Mouse (Mus musculus) ES-E14 (cell line): ENCODE measurements at regions not wholly inside any gene's neighbourhood (a gene's known extent, or its start where the extent isn't known, plus 50 kb on each side); places are given as distances from the start of the nearest gene placed in this dataset.
A peak's percentile ranks its signal among the peaks of the same experiment; 100 is the strongest.

Experiments used
- DNase-seq: peaks from one replicate; pipeline ENCODE4 v3.0.0-alpha.2; 2013; ENCODE audit warnings: low read depth, low spot score
- H3K27ac ChIP-seq: 2 replicates; pipeline ENCODE4 v1.5.1; 2012; ENCODE audit warnings: low read depth, mild to moderate bottlenecking, low read length, moderate library complexity, mixed read lengths; ENCODE audit not compliant: poor library complexity, insufficient read depth, severe bottlenecking
- H3K36me3 ChIP-seq: 2 replicates; pipeline ENCODE4 v1.6.1; 2012; ENCODE audit warnings: mild to moderate bottlenecking, low read length, moderate library complexity, mixed read lengths; ENCODE audit not compliant: control insufficient read depth, poor library complexity, insufficient read depth, severe bottlenecking
- H3K4me1 ChIP-seq, 2 experiments: fragments of 150-350 bp in 1 of 2; sonication (generic) in 1 of 2; 2 replicates each; pipeline ENCODE4 v1.6.1; 2012; ENCODE audit warnings: low read length in 2 of 2, mild to moderate bottlenecking in 1 of 2, mixed read lengths in 1 of 2; ENCODE audit not compliant: control insufficient read depth in 2 of 2, insufficient read depth in 2 of 2, poor library complexity in 1 of 2
- H3K4me3 ChIP-seq, 2 experiments: fragments of 150-350 bp in 1 of 2; sonication (generic) in 1 of 2; 2 replicates each; pipeline ENCODE4 v1.5.1; 2012; ENCODE audit warnings: low read length in 2 of 2, low read depth in 1 of 2, mild to moderate bottlenecking in 1 of 2, mixed read lengths in 1 of 2; ENCODE audit not compliant: insufficient read depth in 1 of 2, poor library complexity in 1 of 2, severe bottlenecking in 1 of 2
- H3K9ac ChIP-seq: 2 replicates; pipeline ENCODE4 v1.6.1; 2012; ENCODE audit warnings: low read depth, mild to moderate bottlenecking, low read length, mixed read lengths; ENCODE audit not compliant: poor library complexity, insufficient read depth, severe bottlenecking
- H3K9me3 ChIP-seq: fragments of 150-350 bp; sonication (generic); 2 replicates; pipeline ENCODE4 v1.6.1; 2012; ENCODE audit warnings: low read depth, mild to moderate bottlenecking, low read length; ENCODE audit not compliant: control insufficient read depth, insufficient read depth
- CHD2 ChIP-seq: IDR thresholded peaks from 2 replicates; pipeline ENCODE4 v1.6.1; 2014; ENCODE audit warnings: mild to moderate bottlenecking, low read depth, low read length, inconsistent platforms
- HCFC1 ChIP-seq: IDR thresholded peaks from 2 replicates; pipeline ENCODE4 v1.6.1; 2012; ENCODE audit warnings: low read length, inconsistent platforms, borderline replicate concordance; ENCODE audit not compliant: insufficient read depth
- MAFK ChIP-seq: IDR thresholded peaks from 2 replicates; pipeline ENCODE4 v1.6.1; 2014; ENCODE audit warnings: mild to moderate bottlenecking, low read depth, low read length, inconsistent platforms; ENCODE audit not compliant: insufficient read depth
- ZC3H11A ChIP-seq: IDR thresholded peaks from 2 replicates; pipeline ENCODE4 v1.6.1; 2012; ENCODE audit warnings: low read depth, mild to moderate bottlenecking, inconsistent platforms, low read length, borderline replicate concordance
- ZNF384 ChIP-seq: IDR thresholded peaks from 2 replicates; pipeline ENCODE4 v1.6.1; 2012; ENCODE audit warnings: low read depth, low read length, inconsistent platforms
- in situ Hi-C, 2 experiments: fragments of 600-800 bp; cut with MboI; formaldehyde crosslinking; loops; one replicate each; pipeline ENCODE4 v1.15.1; 2025; ENCODE audit warnings: low sequenced_read_pairs in 2 of 2, inconsistent platforms in 1 of 2; ENCODE audit not compliant: unreplicated experiment in 2 of 2

- Histone ChIP-seq H3K4me3 (no peak overlapping the region), H3K36me3 (no peaks in the 10 kb centered on the region), H3K4me1 (no peaks in the 10 kb centered on the region), H3K27ac (no peak overlapping the region), H3K9me3 (no peaks in the 10 kb centered on the region), H3K9ac (no peak overlapping the region)
- DNase-seq = peak; percentile 20
- TF ChIP-seq ZNF384 = no peak
- no peak for TF ChIP-seq MAFK
- no peak for TF ChIP-seq CHD2
- TF ChIP-seq ZC3H11A = no peak
- TF ChIP-seq HCFC1 = no peak
- in situ Hi-C loops = no loop called here
Measured at GRCm38 (mm10) chr4:95143130-95143529, 91.1 kb upstream of the Jun start.

GRCm38 (mm10) chr4:95143668-95144067 is 91.6 kb upstream of the Jun start:
- DNase-seq = no peak
- Histone ChIP-seq H3K4me1 (no peaks in the 10 kb centered on the region), H3K4me3 (no peak overlapping the region), H3K9me3 (no peaks in the 10 kb centered on the region), H3K9ac (no peak overlapping the region), H3K36me3 (no peaks in the 10 kb centered on the region), H3K27ac (no peak overlapping the region)
- in situ Hi-C loops = no loop called here
- TF ChIP-seq ZNF384 (0 out of 2 replicates have a peak, but pooled peaks have one; percentile 35), ZC3H11A (no peak)

DNA sequence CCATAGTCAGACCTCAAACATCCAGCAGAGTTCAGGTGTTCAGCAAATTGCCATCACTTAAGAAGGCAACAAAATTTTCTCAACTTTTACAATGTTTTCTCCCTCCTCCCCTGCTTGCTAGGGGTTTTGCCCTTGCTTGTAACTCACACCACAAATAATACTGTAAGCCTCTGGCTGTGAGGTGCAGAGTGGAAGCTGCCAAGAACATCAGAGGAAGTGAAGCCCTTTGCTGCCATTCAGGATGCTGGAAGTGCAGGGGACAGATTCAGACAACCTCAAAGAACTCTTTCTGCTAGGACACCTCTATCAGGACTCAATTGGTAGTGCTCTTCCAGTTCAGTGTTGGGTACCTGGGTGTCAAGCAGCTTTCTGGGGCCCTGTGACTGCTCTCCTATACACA is 92.4 kb upstream of the Jun start:
- H3K4me1 ChIP-seq = no peaks in the 10 kb centered on the region
- no peak for DNase-seq
- no peaks in the 10 kb centered on the region for H3K36me3 ChIP-seq
- no peak overlapping the region for H3K4me3 ChIP-seq
- no peaks in the 10 kb centered on the region for H3K9me3 ChIP-seq
- H3K9ac ChIP-seq = no peak overlapping the region
- no peak overlapping the region for H3K27ac ChIP-seq
- TF ChIP-seq CHD2 (no peak), ZNF384 (no peak), MAFK (no peak), HCFC1 (no peak), ZC3H11A (no peak)
- in situ Hi-C loops = no loop called here

GRCm38 (mm10) chr4:95146268-95146667 is 94.2 kb upstream of the Jun start:
- Histone ChIP-seq H3K36me3 (no peaks in the 10 kb centered on the region), H3K4me3 (no peak overlapping the region), H3K9ac (no peak overlapping the region), H3K4me1 (no peaks in the 10 kb centered on the region), H3K9me3 (no peaks in the 10 kb centered on the region), H3K27ac (no peak overlapping the region)
- TF ChIP-seq CHD2 = no peak
- TF ChIP-seq HCFC1 = no peak
- TF ChIP-seq ZNF384 = no peak
- TF ChIP-seq MAFK = no peak
- no peak for TF ChIP-seq ZC3H11A
- in situ Hi-C loops = no loop called here
- DNase-seq = no peak

- in situ Hi-C loops = no loop called here
- Histone ChIP-seq H3K9me3 (no peaks in the 10 kb centered on the region), H3K4me3 (no peak overlapping the region), H3K4me1 (peaks cover 0 to 3% of the 10 kb centered on the region in 2 experiments; a peak in 1 of 4 replicates), H3K9ac (no peak overlapping the region), H3K36me3 (no peaks in the 10 kb centered on the region), H3K27ac (no peak overlapping the region)
- no peak for DNase-seq
- TF ChIP-seq ZC3H11A (no peak), HCFC1 (no peak)
Measured at GRCm38 (mm10) chr4:95148665-95149064, 96.6 kb upstream of the Jun start.
